Mouse (Mus musculus) liver, embryonic 14.5 days (tissue): ENCODE measurements around the gene Ak1.

Source experiments
- CTCF ChIP-seq: IDR thresholded peaks from 2 replicates; pipeline ENCODE4 v1.5.1; 2016; ENCODE audit warnings: antibody characterized with exemption, low read depth, control low read depth
- EP300 ChIP-seq: IDR thresholded peaks from 2 replicates; pipeline ENCODE4 v1.6.1; 2016; ENCODE audit warnings: antibody characterized with exemption, low read depth

- TF ChIP-seq CTCF (no peak), EP300 (no peak)
These were observed 19.0 kb downstream of the Ak1 start for GRCm38 (mm10) chr2:32640550-32641051.
